Mouse (Mus musculus): ENCODE data around the gene Mettl16.

Gene Mettl16

DNA sequence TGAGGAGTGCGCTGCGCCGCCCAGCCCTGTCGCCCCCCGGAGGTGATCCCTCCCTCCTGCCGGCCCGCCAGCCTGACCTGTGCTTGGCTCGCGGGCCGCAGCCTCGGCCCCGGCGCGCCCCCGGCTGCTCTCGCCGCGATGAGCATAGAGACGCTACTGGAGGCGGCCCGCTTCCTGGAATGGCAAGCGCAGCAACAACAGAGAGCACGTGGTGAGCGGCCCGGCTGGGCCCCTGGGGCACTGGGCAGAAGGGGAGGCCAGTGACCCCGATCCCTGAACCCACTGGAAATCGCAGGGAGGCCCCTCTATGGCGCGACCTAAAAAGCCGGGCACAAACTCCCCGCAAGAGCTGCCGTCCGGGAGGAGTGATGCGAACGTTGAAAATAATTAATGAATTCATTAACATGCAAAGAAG, 60.6 kb downstream of the Mettl16 start:
- no peak for DNase-seq (ENCODE audit: low read depth, low spot score)

DNA sequence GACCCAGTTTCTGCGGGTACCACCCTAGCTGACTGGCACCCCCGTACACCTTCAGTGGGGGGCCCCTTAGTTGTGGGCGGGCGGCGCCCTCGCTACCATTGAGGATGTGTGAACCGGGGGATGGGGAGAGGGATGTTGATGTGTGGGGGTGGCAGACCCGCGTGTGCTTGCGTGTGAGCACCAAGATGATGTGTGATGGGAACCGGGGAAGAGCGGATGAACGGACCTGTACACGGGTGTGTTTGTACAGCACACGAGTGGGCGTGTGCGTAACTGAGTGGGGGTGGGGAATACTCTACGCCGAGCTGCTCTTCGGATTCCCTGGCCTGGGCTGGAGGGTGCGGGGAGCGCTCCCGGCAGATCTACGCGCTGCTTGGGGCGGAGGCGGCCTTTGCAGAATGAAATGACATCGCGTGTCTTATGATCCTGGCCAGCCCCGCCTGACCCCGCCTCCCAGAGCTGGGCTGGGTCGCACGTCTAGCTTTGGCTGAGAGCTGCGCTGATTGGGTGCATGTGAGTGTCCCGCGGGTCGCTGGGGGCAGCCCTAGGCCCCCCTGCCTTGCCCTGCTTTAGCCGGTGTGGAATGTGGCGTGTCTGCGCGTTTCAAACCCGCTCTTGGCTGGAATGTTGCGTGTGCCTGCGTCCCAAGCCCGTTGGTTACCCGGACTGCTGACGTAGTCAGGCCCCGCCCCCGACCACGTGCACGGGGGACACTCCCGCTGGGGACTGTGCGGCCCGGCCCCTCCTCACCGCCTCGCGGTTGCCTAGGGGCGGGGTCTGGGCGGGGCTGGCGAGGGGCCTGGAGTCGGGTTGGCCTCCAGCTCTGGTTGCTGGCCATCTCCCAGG, 61.2 kb downstream of the Mettl16 start:
- peak; percentile 96 for DNase-seq (ENCODE audit: low read depth, low spot score)

DNA sequence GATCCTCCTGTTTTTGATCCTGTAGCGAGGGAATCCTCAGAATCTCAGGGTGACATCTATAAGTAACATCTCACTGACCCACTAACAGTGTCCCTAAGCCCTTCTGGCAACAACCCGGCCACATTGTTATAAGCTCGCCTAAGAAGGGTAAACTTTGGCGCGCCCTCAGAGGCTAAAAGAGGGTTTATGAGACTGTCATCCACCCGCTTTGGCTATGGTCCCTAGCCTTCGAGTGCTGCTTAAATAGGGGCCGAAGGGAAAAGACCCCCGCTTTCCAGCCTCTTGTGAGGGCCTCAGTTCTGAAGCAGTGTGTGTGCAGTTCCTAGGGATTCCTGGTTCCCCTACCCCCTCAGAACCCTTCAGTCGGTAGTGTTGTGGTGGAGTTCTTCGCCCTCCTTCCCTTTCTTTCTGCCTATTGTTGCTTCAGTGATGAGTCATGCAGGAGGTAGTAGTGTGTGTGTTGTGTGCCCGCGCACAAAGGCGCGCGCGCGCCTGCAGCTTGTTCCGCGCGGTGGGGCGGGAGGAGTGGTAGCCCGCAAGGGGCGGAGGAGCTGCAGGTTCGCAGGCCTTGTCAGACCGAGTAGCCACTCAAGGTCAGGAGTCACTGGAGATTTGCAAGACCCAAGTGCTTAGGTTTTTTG, 62.0 kb downstream of the Mettl16 start:
- no peak for DNase-seq (ENCODE audit: low read depth, low spot score)

DNA sequence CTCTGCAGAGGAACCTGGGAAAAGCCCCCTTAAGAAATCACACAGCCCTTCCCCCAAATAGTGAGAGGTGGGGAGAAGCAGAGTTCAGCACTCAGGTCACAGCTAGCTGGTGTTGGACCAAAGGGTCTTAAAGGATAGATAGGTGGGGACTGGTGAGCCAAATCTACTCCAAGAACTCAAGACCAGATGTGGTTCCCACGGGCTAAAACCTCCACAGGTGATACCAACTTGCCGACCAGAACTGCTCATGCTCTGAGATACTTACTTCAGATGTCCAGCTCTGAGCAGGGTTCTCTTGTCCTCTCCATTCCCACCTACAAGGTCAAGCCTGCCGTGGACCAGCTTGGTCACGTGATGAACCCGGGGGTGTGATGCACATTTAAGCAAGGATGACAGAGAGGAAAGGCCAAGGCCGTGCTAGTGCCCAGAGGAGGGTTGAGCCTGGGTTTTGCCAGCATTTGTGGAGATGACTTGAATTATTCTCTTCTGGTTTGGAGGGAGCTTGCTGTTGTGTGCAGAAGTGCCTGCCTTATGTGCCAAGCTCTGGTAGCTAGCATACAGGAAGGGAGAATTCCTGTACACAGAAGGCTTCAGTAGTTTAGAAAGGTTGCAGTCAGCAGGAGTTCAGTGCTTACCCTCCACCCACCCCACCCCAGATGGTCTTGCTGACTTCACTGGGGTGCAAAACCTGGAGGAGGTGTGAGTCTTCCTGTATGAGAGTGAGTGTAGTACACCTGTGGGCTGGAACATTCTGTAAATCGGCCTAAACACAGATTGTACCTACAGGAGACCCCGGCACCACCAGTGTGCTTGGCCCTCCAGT, 63.1 kb downstream of the Mettl16 start:
- no peak for DNase-seq (ENCODE audit: low read depth, low spot score)

DNA sequence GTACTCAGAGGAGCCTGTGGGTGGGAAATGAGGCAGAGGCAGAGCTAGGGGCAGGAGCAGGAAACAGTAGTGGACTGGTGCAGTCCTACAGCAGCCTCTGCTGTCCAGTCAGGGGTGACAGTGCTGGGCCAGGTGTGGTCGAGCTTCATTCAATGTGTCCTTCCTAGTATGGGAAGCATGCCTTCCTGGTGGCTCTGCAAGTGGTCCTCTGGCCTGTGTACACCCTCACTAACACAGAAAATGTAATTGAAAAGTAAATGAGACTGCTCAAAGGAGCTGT, 63.7 kb downstream of the Mettl16 start:
- no peak for DNase-seq (ENCODE audit: low read depth, low spot score)

DNA sequence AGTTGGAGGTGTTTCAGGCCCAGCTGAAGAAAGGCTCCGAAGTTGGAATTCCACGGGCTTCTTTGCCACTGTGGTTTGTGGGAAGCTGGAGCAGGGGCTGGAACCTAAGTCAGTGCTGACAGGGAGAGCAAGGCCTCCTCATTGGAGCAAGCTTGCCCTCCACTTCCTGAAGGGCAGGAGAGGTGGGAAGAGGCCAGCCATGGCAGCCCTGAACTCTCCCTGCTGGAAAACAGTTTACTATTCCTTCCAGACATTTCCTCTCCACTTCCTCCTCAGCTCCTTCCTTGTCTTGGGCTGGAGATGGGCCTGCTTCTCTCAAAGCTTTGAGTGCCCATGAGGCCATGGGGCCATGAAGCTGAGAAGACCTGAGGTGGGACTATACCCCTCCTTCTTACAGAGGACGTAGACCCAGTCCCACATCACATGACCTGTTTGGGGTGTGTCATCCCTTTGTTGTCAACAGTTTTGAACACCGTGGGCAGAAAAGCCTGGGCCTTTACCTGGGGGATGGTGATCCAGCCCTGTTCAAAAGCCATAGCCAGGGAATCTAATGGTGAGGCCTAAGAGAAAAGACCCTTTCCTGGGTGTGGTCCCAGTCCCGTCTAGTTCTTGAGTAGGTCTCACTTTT, 64.1 kb downstream of the Mettl16 start:
- DNase-seq (ENCODE audit: low read depth, low spot score) = no peak

DNA sequence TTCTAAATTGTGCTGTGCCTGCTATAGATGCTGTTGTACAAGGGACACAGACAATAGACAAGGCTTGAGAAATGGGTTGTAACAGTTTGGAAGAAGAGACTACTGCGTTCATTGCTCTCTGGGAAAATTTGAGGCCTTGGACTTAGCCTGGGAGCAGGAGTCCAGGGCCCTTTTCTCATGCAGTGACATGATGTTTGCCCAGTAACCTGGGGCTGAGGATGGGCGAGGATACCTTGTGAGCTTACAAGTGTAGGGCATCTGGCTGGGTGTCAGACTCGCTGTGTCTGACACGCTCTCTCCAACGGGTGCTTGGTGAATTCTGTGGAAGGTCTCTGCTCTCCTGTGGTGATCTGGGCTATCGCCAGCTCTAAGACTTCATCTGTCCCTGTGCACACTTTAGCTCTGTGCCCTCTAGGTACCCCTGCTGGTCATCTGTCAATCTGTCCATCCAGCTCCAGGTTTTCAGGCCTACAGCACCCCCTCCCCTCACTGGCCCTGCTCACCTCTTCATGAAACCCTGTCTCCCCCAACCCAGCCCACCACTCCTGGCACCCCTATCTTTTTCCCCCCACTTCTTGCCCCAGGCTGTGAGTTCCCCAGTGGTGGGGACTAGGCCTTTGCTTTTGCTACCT, 65.1 kb downstream of the Mettl16 start:
- DNase-seq (ENCODE audit: low read depth, low spot score) = no peak

DNA sequence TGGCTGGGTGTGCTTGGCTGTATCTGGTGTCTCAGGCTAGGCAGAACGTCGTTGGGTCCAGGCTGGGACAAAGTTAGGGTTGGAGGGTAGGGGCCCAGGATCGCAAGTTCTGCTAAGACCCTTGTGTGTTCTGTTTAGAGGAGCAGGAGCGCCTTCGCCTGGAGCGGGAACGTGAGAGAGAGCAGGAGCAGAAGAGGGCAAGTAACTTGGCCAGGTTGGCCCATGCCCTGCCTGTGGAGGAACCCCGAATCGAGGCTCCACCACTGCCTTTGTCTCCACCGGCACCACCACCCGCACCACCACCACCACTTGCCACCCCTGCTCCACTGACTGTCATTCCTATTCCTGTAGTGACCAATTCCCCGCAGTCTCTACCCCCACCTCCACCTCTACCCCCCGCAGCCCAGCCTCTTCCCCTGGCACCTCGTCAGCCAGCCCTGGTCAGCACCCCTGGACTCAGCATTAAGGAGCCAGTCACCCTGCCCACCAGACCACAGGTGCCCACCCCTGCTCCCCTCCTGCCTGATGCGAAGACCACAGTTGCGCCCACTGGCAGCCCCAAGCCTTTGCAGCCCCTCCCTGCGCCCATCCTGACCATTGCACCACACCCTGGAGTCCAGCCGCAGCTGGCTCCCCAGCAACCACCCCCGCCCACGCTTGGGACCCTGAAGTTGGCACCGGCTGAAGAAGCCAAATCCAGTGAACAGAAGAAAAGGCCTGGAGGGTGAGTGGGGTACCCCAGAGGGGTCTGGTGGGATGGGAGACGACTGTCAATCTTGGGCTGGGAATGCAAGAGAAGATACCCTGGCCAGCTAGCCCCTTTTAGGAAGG, 65.8 kb downstream of the Mettl16 start:
- DNase-seq (ENCODE audit: low read depth, low spot score) = no peak

DNA sequence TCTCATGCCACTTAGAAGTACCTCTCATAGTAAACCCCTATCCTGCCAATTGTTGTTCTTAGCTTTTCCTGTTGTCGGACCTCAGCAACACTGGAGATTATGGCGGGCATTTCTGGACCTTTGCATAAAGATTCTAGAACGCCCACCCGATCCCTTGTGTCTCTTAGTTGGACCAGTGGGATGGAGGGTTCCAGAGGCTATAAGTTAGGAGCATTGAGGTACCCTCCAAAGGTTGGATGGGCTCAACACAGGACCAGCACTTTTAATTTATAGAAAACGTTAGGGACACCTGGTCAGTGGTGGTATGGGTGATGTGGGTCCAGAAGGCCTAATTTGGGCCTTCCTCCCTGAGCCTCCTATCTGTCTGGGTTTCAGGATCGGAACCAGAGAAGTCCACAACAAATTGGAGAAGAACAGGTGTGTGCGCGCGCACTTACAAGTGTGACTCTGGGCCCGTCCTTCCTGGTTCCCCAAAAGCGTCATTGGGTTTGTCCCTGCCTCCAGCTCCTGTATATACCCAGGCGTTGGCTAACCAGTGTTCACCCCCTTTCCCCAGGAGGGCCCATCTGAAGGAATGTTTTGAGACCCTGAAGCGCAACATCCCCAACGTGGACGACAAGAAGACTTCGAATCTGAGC, 66.5 kb downstream of the Mettl16 start:
- no peak for DNase-seq (ENCODE audit: low read depth, low spot score)

DNA sequence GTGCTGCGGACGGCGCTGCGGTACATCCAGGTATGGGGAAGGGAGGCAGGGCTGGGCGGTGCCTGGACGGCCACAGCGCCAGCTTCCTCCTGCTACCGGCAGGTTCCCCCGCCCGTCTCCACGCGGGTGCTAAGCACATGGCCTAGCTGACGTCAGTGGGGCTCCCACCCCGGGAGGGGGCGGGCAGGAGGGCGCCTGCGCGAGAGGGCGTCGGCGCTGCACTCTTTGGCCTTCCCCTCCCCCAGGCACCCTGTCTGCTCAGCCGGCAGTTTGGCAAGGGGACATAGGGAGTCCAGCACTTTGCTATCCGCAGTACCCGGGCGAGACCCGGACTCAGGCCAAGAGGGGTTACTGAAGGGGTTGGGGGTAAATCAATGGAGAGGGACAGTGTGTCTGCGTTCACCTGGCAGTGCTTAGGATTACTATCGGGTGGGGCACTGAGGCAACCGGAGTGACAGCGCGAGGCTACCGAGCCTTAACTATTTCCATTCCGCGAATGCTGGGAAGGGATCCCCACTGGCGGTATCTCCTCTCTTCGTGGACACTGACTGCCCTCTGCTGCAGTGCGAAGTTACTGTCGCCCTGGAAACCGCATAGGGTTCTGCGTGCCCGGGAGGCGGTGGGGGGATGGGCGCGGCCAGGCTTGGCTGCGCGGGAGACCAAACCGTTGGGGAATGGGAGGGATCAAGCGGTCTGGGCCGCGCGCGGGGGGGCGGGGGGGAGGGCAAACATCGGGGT, 67.2 kb downstream of the Mettl16 start:
- peak; percentile 81 for DNase-seq (ENCODE audit: low read depth, low spot score)

DNA sequence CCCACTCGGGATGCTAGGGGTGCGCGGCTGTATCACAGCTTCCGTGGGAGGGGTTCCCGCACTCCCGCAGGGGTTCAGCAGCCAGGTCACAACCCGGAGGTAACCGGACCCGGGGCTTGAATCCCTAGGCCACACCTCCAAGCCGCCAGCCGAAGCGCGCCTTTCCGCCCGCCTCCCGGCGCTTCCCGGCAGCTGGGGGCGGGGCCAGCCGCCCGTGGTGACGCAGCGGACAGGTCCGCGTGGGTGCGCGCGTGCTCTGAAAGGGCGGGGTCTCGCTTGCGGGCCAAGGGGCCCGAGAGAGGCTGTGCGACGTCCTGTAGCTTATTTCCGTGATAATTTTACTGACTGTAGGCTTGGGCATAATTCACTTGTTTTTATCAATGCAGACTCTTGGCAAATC, 67.8 kb downstream of the Mettl16 start:
- DNase-seq (ENCODE audit: low read depth, low spot score) = peak; percentile 83

DNA sequence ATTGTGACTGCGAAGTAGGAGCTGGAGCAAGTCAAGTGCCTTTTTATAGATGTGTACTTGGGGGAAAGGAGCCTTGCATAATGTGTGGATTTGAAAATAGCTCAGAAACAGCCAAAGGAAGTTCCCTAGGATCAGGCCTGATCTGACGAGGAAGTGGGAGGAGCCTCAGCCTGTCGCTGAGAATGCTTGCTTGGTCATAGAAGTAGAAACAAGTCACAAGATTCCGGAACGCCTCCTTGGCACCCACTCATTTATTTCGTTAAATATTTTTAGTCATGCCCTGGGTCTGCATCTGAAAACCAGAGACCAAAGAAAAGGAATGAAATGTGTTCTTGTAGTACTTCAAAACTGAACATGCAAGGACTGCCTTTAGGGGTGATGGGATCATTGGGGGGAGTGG, 68.3 kb downstream of the Mettl16 start:
- DNase-seq (ENCODE audit: low read depth, low spot score) = no peak

DNA sequence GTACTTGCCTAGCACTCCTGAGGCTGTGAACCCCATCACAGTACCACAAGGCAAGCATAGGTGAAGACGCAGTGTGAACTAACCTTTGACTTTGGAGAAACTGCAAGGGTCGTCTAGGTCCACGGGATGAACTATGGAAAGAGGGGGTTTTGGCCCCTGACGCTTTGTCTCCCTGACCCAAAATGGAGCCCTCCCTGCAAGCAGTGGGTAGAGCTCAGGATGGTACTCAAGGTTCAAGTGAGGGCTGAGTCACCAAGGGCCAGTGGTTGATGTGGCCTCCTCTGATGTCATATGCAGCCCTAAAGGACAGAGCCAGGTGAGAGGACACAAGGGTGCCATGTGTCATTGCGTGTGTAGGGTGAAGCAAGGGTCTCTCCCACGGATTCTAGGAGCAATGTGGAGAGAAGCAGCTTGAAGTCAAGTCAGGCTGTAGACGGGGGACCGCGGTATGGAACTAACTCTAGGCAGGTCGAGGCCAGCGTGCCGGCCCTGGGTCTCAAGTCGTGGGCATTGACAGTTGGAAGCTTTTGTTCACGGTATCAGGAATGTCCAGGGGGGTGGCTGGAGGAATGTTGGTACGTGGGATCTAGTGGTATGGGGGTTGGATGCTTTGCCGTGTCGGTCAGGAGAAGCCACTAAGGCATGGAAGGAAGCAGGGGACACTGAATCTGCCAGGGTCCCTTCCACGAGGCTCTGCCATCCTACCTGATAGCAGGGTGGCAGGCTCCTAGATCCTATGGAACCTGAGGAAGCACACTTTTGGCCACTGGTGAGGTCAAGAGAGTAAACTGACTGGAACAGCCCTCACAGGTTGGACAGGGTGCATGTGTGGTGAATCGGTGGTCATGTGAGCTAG, 69.5 kb downstream of the Mettl16 start:
- no peak for DNase-seq (ENCODE audit: low read depth, low spot score)

DNA sequence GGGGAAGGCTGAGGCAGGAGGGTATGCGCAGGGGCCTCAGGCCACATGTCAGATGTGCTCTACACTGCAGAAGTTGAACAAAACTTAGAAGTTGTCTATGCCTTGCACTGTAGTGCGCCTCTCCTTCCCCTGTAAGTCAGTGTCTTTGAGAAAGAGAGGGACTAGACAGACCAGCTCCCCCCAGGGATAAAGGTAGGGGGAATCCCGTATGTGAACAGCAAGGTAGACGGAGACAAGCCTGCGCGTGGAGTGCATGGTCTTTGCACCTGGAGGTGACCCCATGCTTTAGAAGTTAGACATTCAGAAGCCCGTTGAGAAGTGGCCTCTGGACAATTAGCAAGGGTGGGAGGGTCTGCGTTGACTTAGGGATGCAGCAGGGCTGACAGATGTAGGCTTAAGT, 70.1 kb downstream of the Mettl16 start:
- no peak for DNase-seq (ENCODE audit: low read depth, low spot score)

DNA sequence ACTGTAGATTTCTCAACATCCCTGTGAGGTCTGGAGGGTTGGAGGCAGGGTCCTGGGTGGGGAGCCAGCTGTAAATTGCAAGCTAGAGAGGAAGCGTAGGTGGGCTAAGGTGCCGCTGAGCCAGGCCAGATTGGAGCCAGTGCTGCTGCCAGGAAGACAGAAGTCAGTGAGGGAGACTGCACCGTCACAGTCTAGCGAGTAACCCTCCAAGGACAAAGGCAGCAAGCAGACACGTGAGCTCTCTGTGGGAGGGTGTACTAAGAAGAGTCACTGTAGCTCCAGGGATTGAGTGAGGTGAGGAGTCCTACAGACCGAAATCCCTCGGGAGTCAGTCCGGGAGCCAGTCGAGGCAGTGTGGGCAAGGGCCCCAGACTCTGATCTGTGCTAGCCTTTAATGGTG, 70.7 kb downstream of the Mettl16 start:
- no peak for DNase-seq (ENCODE audit: low read depth, low spot score)

DNA sequence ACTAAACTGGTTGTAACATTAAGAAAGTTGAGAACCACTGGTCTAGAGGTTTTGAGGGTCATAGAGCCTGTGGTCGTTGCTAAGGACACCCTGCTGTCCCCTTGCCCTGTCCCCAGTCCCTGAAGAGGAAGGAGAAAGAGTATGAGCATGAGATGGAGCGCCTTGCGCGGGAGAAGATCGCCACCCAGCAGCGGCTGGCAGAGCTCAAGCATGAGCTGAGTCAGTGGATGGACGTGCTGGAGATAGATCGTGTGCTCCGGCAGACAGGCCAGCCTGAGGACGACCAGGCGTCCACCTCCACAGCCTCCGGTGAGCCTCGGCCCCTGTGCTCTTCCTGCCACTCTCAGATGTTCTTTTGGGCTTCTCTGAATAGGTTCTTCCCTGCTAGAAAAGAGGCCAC, 71.4 kb downstream of the Mettl16 start:
- DNase-seq (ENCODE audit: low read depth, low spot score) = no peak

DNA sequence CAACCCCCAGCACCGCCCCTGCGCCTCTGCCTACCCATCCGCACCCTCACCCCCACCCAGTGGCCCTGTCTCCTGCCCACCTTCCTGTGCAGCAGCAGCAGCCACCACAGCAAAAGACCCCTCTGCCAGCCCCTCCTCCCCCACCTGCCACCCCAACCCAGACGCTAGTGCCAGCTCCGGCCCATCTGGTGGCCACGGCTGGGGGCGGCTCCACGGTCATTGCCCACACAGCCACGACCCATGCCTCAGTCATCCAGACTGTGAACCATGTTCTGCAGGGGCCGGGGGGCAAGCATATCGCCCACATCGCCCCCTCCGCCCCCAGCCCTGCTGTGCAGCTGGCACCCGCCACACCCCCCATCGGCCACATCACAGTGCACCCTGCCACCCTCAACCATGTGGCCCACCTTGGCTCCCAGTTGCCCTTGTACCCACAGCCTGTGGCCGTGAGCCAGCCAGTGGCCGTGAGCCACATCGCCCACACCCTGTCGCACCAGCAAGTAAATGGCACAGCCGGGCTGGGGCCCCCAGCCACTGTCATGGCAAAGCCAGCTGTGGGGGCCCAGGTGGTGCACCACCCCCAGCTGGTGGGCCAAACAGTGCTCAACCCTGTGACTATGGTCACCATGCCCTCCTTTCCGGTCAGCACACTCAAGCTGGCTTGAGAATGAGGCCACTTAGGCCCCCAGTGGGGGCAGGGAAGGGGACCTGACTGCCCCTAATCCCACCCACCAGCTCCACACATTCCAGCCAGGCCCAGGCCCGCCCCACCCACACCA, 72.2 kb downstream of the Mettl16 start:
- DNase-seq (ENCODE audit: low read depth, low spot score) = no peak

DNA sequence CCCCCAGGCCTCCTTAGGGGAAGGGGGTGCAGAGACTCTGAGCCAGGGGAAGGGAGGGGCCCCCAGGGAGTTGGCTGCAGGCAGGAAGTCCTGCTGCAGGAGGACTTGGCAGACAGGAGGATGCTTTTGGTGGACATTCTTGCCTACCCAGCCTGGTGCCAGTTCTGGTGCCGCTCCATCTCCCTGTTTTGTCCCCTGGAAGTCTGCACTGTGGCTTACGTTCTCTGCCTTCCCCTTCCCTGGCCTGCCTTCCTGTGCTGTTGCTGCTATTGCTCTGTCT, 72.7 kb downstream of the Mettl16 start:
- no peak for DNase-seq (ENCODE audit: low read depth, low spot score)
